ENCODE assay signal across 9 mouse cellular contexts in genomic region chr7:143002679-143003078, GRCm38 (mm10). TPM values are rescaled to one million over a fixed set of nuclear protein-coding genes. Genes with fewer than 3 reads are reported as not detected.
DNase-seq lines count a peak whose midpoint lies in the region; ATAC-seq and TF ChIP-seq lines count a peak whose summit lies in the region.
"Had no signal": no experiment of that assay in that cellular context is flagged by ENCODE, and none has a peak within 500 bp of the region (broad histone marks: within the 10 kb centered on the region; RNA-seq: fewer than 3 reads in every experiment).

No protein-coding gene starts in this region.

- no peak overlapping the region for H3K9ac ChIP-seq in neural tube, embryonic 11.5 days (ENCODE audit: low read length)
- H3K9ac ChIP-seq in neural tube, embryonic 15.5 days (replicated peaks), result no peak overlapping the region
- H3K9ac ChIP-seq: embryonic facial prominence, embryonic 13.5 days; hindbrain, embryonic 15.5 days had no signal

- TF ChIP-seq CTCF in small intestine, adult 2 months (IDR thresholded peaks at IDR 0.05; ENCODE audit: extremely low read depth, insufficient read length, insufficient replicate concordance, low read depth, low read length), result peak; percentile 45; the same call in 1 of the 2 replicates

- no peak for TF ChIP-seq POLR2A in small intestine, adult 2 months (IDR thresholded peaks at IDR 0.05; ENCODE audit: low read depth, low read length)

- 22% methylated on average over 3 of the region's 3 CpGs for WGBS in neural tube, embryonic 11.5 days
- 29% methylated on average over 3 of the region's 3 CpGs for WGBS in neural tube, embryonic 15.5 days
- 9% methylated on average over 3 of the region's 3 CpGs for WGBS in small intestine, adult 2 months
- 40% methylated on average over 3 of the region's 3 CpGs for WGBS in forebrain, embryonic 10.5 days

- no peaks in the 10 kb centered on the region for H3K9me3 ChIP-seq in neural tube, embryonic 11.5 days (ENCODE audit: control insufficient read depth, low read length)
- no peaks in the 10 kb centered on the region for H3K9me3 ChIP-seq in neural tube, embryonic 15.5 days (replicated peaks)
- H3K9me3 ChIP-seq in forebrain, embryonic 10.5 days, result no peaks in the 10 kb centered on the region
- H3K9me3 ChIP-seq: embryonic facial prominence, embryonic 13.5 days; hindbrain, embryonic 15.5 days had no signal

- H3K4me3 ChIP-seq in neural tube, embryonic 11.5 days (ENCODE audit: low read depth, low read length), result no peak overlapping the region
- H3K4me3 ChIP-seq in neural tube, embryonic 15.5 days (replicated peaks), result no peak overlapping the region
- no peak overlapping the region for H3K4me3 ChIP-seq in small intestine, adult 2 months (ENCODE audit: low read depth, low read length)
- H3K4me3 ChIP-seq in forebrain, embryonic 10.5 days, result no peak overlapping the region
- H3K4me3 ChIP-seq: embryonic facial prominence, embryonic 13.5 days; hindbrain, embryonic 15.5 days had no signal

- no peaks in the 10 kb centered on the region for H3K27me3 ChIP-seq in neural tube, embryonic 11.5 days (ENCODE audit: control insufficient read depth, insufficient read depth, low read length)
- H3K27me3 ChIP-seq in neural tube, embryonic 15.5 days (replicated peaks), result no peaks in the 10 kb centered on the region
- H3K27me3 ChIP-seq in small intestine, adult 2 months (ENCODE audit: control insufficient read depth, insufficient read depth, low read length), result no peaks in the 10 kb centered on the region
- H3K27me3 ChIP-seq in forebrain, embryonic 10.5 days (ENCODE audit: poor library complexity, severe bottlenecking), result no peaks in the 10 kb centered on the region
- H3K27me3 ChIP-seq: embryonic facial prominence, embryonic 13.5 days; hindbrain, embryonic 15.5 days had no signal

- no peaks in the 10 kb centered on the region for H3K4me1 ChIP-seq in neural tube, embryonic 11.5 days (ENCODE audit: control insufficient read depth, insufficient read depth, low read length)
- peaks cover 3% of the 10 kb centered on the region; the same call in 1 of the 2 replicates for H3K4me1 ChIP-seq in neural tube, embryonic 15.5 days
- no peaks in the 10 kb centered on the region; the same call in 1 of the 2 replicates for H3K4me1 ChIP-seq in small intestine, adult 2 months (ENCODE audit: control insufficient read depth, insufficient read depth, insufficient read length, low read length)
- peaks cover 6% of the 10 kb centered on the region for H3K4me1 ChIP-seq in forebrain, embryonic 10.5 days

- H3K36me3 ChIP-seq in neural tube, embryonic 11.5 days (ENCODE audit: control insufficient read depth, insufficient read depth, low read length), result no peaks in the 10 kb centered on the region
- no peaks in the 10 kb centered on the region for H3K36me3 ChIP-seq in neural tube, embryonic 15.5 days
- H3K36me3 ChIP-seq in small intestine, adult 2 months (ENCODE audit: control insufficient read depth, insufficient read depth, low read length), result no peaks in the 10 kb centered on the region
- H3K36me3 ChIP-seq in forebrain, embryonic 10.5 days (replicated peaks), result no peaks in the 10 kb centered on the region
- H3K36me3 ChIP-seq: embryonic facial prominence, embryonic 13.5 days; hindbrain, embryonic 15.5 days had no signal

- no peak for ATAC-seq in neural tube, embryonic 11.5 days (ENCODE audit: insufficient read depth, low FRiP score, low TSS enrichment)
- ATAC-seq in neural tube, embryonic 15.5 days (ENCODE audit: low FRiP score), result no peak
- ATAC-seq in granulocyte monocyte progenitor cell, adult 5-6 weeks (replicated peaks; ENCODE audit: poor library complexity, severe bottlenecking), result peak; percentile 11; the same call in 1 of the 2 replicates

- H3K27ac ChIP-seq in neural tube, embryonic 11.5 days (ENCODE audit: low read depth, low read length), result no peak overlapping the region
- H3K27ac ChIP-seq in neural tube, embryonic 15.5 days (replicated peaks), result no peak overlapping the region
- no peak overlapping the region for H3K27ac ChIP-seq in small intestine, adult 2 months (ENCODE audit: insufficient read depth, low read depth, low read length)
- H3K27ac ChIP-seq in forebrain, embryonic 10.5 days, result no peak overlapping the region
- H3K27ac ChIP-seq: embryonic facial prominence, embryonic 13.5 days; hindbrain, embryonic 15.5 days had no signal

- H3K4me2 ChIP-seq in neural tube, embryonic 11.5 days (ENCODE audit: low read depth), result no peak overlapping the region
- no peak overlapping the region for H3K4me2 ChIP-seq in neural tube, embryonic 15.5 days
- H3K4me2 ChIP-seq: embryonic facial prominence, embryonic 13.5 days; hindbrain, embryonic 15.5 days had no signal

- DNase-seq in neural tube, embryonic 11.5 days (ENCODE audit: low spot score), result peak; percentile 8
- peak; percentile 21 for DNase-seq in T-cell, adult 2 months (ENCODE audit: low spot score)
- no peak for DNase-seq in forebrain, embryonic 10.5 days (ENCODE audit: extremely low spot score, low spot score)
- DNase-seq in right cerebral cortex, adult 2 months (ENCODE audit: low spot score in 2 of 2), result no peak

RNA-seq across cellular contexts. Expression of gene Tspan32, which starts 2.2 kb away (rescaled TPM):
- polyA plus RNA-seq in neural tube, embryonic 11.5 days (2014; fragmentation: Nextera tagmentation; extraction: Ambion mirVana), result 4.4 and 4.6 TPM in 2 replicates
- polyA plus RNA-seq in neural tube, embryonic 15.5 days (2015; fragmentation: Nextera tagmentation; extraction: Ambion mirVana), result 0.51 and 1.4 TPM in 2 replicates
- total RNA-seq in granulocyte monocyte progenitor cell, adult 5-6 weeks (2014; fragmentation: Nextera tagmentation), result 140 and 158 TPM in 2 replicates
- 95.1 and 117 TPM in 2 replicates for total RNA-seq in granulocyte monocyte progenitor cell, adult 5-6 weeks (2017)
- 2.1 and 3.5 TPM in 2 replicates for polyA plus RNA-seq in small intestine, adult 2 months (2012; rRNA removed)
- polyA plus RNA-seq in forebrain, embryonic 10.5 days (2016; fragmentation: Nextera tagmentation; extraction: Ambion mirVana), result 6.0 and 6.8 TPM in 2 replicates

RNA-seq across cellular contexts. Expression of gene Ascl2, which starts 33.6 kb away (rescaled TPM):
- 0.31 and 0.66 TPM in 2 replicates for polyA plus RNA-seq in neural tube, embryonic 11.5 days (2014; fragmentation: Nextera tagmentation; extraction: Ambion mirVana)
- polyA plus RNA-seq in neural tube, embryonic 15.5 days (2015; fragmentation: Nextera tagmentation; extraction: Ambion mirVana), result 0.58 and 1.5 TPM in 2 replicates
- total RNA-seq in granulocyte monocyte progenitor cell, adult 5-6 weeks (2014; fragmentation: Nextera tagmentation), result 2.0 TPM in 2 replicates
- 0.34 and 0.82 TPM in 2 replicates for total RNA-seq in granulocyte monocyte progenitor cell, adult 5-6 weeks (2017)
- polyA plus RNA-seq in small intestine, adult 2 months (2012; rRNA removed), result 9.8 and 18.1 TPM in 2 replicates
- 0.31 and 0.40 TPM in 2 replicates for polyA plus RNA-seq in forebrain, embryonic 10.5 days (2016; fragmentation: Nextera tagmentation; extraction: Ambion mirVana)

RNA-seq across cellular contexts. Expression of gene Cd81, which starts 49.9 kb away (rescaled TPM):
- polyA plus RNA-seq in neural tube, embryonic 11.5 days (2014; fragmentation: Nextera tagmentation; extraction: Ambion mirVana), result 282 and 291 TPM in 2 replicates
- 493 and 522 TPM in 2 replicates for polyA plus RNA-seq in neural tube, embryonic 15.5 days (2015; fragmentation: Nextera tagmentation; extraction: Ambion mirVana)
- 63.8 and 77.3 TPM in 2 replicates for total RNA-seq in granulocyte monocyte progenitor cell, adult 5-6 weeks (2014; fragmentation: Nextera tagmentation)
- total RNA-seq in granulocyte monocyte progenitor cell, adult 5-6 weeks (2017), result 159 and 201 TPM in 2 replicates
- polyA plus RNA-seq in small intestine, adult 2 months (2012; rRNA removed), result 206 and 227 TPM in 2 replicates
- 225 and 250 TPM in 2 replicates for polyA plus RNA-seq in forebrain, embryonic 10.5 days (2016; fragmentation: Nextera tagmentation; extraction: Ambion mirVana)

Comparison
In these comparisons a context has a peak if more than half of its experiments do, and no peak if none do; other contexts are left out.
1. DNase-seq: peak in neural tube, embryonic 11.5 days (single experiment) and T-cell, adult 2 months (single experiment); none in forebrain, embryonic 10.5 days (single experiment) and right cerebral cortex, adult 2 months (0 of 2).